ENCODE assay signal across 8 mouse cellular contexts in genomic region chr4:132796196-132796886, GRCm38 (mm10). TPM values are rescaled to one million over a fixed set of nuclear protein-coding genes. Genes with fewer than 3 reads are reported as not detected.
DNase-seq lines count a peak whose midpoint lies in the region; ATAC-seq lines count a peak whose summit lies in the region.

Themis2 (minus strand) TSS chr4:132796387.

- peak; percentile 64 for DNase-seq in adrenal gland, adult 8-10 months
- peak; percentile 85 for DNase-seq in kidney, postnatal 10 days
- peak; percentile 87 for DNase-seq in lung, postnatal 10 days
- DNase-seq in ovary, adult 18-20 months (ENCODE audit: low spot score): peak; percentile 56
- DNase-seq in thymus, postnatal 25 days: peak; percentile 83

- H3K4me3 ChIP-seq in erythroblast, embryonic 14.5 days (replicated peaks): peak within 1 kb of the TSS; percentile 56
- peak within 1 kb of the TSS; percentile 49 for H3K4me3 ChIP-seq in heart, embryonic 16.5 days (ENCODE audit: low read length)

- no peaks in the 10 kb centered on the region for H3K9me3 ChIP-seq in erythroblast, embryonic 14.5 days (ENCODE audit: control insufficient read depth, low read length)
- H3K9me3 ChIP-seq in heart, embryonic 16.5 days (replicated peaks; ENCODE audit: control insufficient read depth, low read length): no peaks in the 10 kb centered on the region

- H3K4me2 ChIP-seq in heart, embryonic 16.5 days (ENCODE audit: low read depth, low read length): peak within 1 kb of the TSS; percentile 58

- no peak within 1 kb of the TSS for H3K27ac ChIP-seq in heart, embryonic 16.5 days (ENCODE audit: low read length)

- 1% methylated on average over 21 of the region's 21 CpGs for WGBS in heart, embryonic 16.5 days

- peaks cover 35% of the 10 kb centered on the region for H3K27me3 ChIP-seq in erythroblast, embryonic 14.5 days (ENCODE audit: control insufficient read depth)
- H3K27me3 ChIP-seq in heart, embryonic 16.5 days (ENCODE audit: control insufficient read depth, insufficient read depth, low read length): peaks cover 6% of the 10 kb centered on the region

- H3K36me3 ChIP-seq in erythroblast, embryonic 14.5 days (ENCODE audit: control insufficient read depth): no peaks in the 10 kb centered on the region
- no peaks in the 10 kb centered on the region for H3K36me3 ChIP-seq in heart, embryonic 16.5 days (ENCODE audit: control insufficient read depth, insufficient read depth)

- peak within 1 kb of the TSS; percentile 40; the same call in 1 of the 2 replicates for H3K9ac ChIP-seq in heart, embryonic 16.5 days (ENCODE audit: low read length)

- peaks cover 18% of the 10 kb centered on the region for H3K4me1 ChIP-seq in erythroblast, embryonic 14.5 days (ENCODE audit: control insufficient read depth)
- no peaks in the 10 kb centered on the region; the same call in 1 of the 2 replicates for H3K4me1 ChIP-seq in heart, embryonic 16.5 days (ENCODE audit: control insufficient read depth, insufficient read depth, low read length)

- peak; percentile 77 for ATAC-seq in CD4-positive, CD25-positive, alpha-beta regulatory T cell, adult 4 months
- peak; percentile 52; the same call in 1 of the 2 replicates for ATAC-seq in heart, embryonic 16.5 days (replicated peaks; ENCODE audit: extremely low read depth, insufficient read depth, low FRiP score)

RNA-seq across cellular contexts. Expression of gene Themis2, which starts in this region (rescaled TPM):
- 1 to 10 TPM in 1 of 2 experiments, under 1 TPM in 1; 0.24 to 1.1 TPM for polyA plus RNA-seq in CD4-positive, CD25-positive, alpha-beta regulatory T cell, adult 4 months (2017; shearing (Covaris generic))
- total RNA-seq in adrenal gland, adult 8-10 months (2022): 1 to 10 TPM; 2.1 to 5.9 (median 3.2) TPM
- polyA plus RNA-seq in erythroblast, embryonic 14.5 days (2012): 0.05 and 0.13 TPM in 2 replicates
- 1.2 and 1.9 TPM in 2 replicates for polyA plus RNA-seq in heart, embryonic 16.5 days (2015; fragmentation: Nextera tagmentation; extraction: Ambion mirVana)
